Mouse (Mus musculus) frontal cortex, adult 2 months (tissue): ENCODE measurements around the gene Tcte3. TPM values are rescaled to one million over a fixed set of nuclear protein-coding genes. Genes with fewer than 3 reads are reported as not detected.
"Not testable (repeated sequence)": the region's sequence is repeated elsewhere in the genome, so short reads cannot be mapped to it uniquely, and the experiment has no call there.

ENCODE experiments used
- DNase-seq, 2 experiments: peaks; one replicate each; pipeline ENCODE4 v3.0.0; 2022; ENCODE audit warnings: low spot score in 1 of 2; ENCODE audit errors: extremely low spot score in 1 of 2
- polyA plus RNA-seq: library from polyadenylated mRNA; depleted of rRNA; stranded (reverse); fragments of >200 nt; gene quantifications from 2 replicates; pipeline ENCODE4 v1.2.3, GENCODE M21; 2012; rRNA removed

Tcte3 gene
- polyA plus RNA-seq, result 0.36 and 0.95 TPM in 2 replicates

- DNase-seq, result not testable (repeated sequence)
Observed at GRCm38 (mm10) chr17:15041175-15041729, at the start of gene Tcte3, which contains the start of the genes Ermard and Gm3448. Gene Tcte3 (minus strand): TSS chr17:15041488. Gene Ermard (plus strand): TSS chr17:15041208. Gene Gm3448 (minus strand): TSS chr17:15041537.

GRCm38 (mm10) chr17:15088591-15089001 is 47.3 kb upstream of the Tcte3 start:
- no peak for DNase-seq

DNA sequence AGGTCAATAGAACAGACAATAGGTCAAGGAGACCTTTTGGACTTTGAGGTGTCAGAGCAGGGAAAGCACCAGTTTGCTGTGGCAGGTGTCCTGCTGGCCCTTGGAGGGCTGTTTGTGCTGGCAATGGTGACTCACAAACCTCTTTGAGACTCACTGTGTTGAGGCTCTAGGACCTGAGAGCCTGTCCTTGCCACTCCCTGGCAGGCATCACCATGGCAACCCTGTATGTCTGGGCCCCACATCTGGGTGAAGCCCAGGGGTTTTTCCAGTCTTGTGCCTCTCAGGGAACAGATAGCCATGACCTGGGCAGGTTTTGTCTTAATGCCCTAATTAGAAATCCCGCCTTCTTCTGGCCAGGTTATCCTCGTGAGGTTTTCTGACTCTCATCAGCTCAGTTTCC is 46.9 kb upstream of the Tcte3 start:
- no peak for DNase-seq

- no peak for DNase-seq
Observed at GRCm38 (mm10) chr17:15085006-15085405, 43.7 kb upstream of the Tcte3 start.

GRCm38 (mm10) chr17:15084226-15084848 is 43.0 kb upstream of the Tcte3 start:
- DNase-seq, result no peak

DNA sequence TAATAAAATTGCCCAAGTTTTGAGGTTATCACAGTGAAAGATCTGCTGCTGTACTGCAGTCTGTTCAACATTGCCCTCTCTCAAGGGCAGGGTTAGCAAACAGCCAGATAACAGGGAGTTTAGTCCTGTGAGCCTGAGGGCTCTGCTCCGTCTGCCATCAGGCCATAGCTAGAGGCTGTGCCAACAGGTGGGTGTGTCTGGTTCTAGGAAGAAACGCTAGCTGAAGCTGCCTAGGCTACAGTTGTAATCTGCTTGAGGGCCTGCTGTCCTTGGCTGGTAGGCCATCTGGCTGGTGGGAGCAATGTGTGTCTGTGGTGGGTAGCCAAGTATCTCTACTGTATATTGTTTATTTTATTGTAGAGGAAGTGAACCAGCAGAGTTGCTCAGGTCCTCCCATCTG is 36.2 kb upstream of the Tcte3 start:
- DNase-seq, result no peak

- no peak for DNase-seq
Observed at GRCm38 (mm10) chr17:15075033-15075432, 33.7 kb upstream of the Tcte3 start.

DNA sequence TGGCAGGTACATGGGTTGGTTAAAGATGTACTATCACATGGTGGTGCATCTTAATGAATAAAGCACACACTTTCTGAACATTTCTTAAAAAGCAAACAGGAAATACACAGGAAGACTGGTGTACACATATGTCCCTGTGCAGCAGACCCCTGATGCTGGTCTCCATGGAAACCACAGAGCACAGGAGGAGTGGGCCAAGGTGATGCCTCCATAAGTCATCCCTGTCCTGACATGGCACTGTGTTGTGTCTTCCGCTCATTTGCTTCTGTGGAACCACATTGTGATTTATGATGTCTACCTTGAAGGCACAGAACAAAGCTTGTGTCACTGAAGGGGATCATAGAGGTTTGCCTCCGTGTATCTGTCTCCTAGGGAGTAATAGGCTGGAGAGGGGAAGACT is 30.9 kb upstream of the Tcte3 start:
- no peak for DNase-seq

DNA sequence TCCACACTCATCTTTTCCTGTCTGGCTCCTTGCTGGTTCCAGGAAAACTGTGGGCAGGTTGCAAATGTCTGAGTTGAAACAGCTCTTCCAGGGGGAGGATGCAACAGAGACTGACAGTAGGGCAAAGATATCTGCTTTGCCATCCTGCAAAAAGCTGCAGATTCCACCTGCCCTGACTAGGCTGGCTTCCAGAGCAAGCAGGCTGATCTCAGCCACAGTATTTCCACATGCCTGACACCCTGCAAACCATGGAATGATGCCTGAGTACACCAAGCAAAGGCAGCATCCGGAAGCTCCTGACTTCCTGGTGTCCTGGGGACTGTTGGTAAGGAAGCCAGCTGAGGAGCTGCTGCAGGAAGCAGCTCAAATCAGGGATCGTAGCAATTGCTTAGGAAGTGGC is 27.8 kb upstream of the Tcte3 start:
- DNase-seq, result peak in 1 of 2 experiments; percentile 55

GRCm38 (mm10) chr17:15068040-15068792 is 26.9 kb upstream of the Tcte3 start:
- no peak for DNase-seq

GRCm38 (mm10) chr17:15066911-15067310 is 25.6 kb upstream of the Tcte3 start:
- DNase-seq, result no peak

- no peak for DNase-seq
Observed at GRCm38 (mm10) chr17:15066066-15066465, 24.8 kb upstream of the Tcte3 start.

- DNase-seq, result peak in 1 of 2 experiments; percentile 86
Observed at GRCm38 (mm10) chr17:15065391-15066024, 24.2 kb upstream of the Tcte3 start.

DNA sequence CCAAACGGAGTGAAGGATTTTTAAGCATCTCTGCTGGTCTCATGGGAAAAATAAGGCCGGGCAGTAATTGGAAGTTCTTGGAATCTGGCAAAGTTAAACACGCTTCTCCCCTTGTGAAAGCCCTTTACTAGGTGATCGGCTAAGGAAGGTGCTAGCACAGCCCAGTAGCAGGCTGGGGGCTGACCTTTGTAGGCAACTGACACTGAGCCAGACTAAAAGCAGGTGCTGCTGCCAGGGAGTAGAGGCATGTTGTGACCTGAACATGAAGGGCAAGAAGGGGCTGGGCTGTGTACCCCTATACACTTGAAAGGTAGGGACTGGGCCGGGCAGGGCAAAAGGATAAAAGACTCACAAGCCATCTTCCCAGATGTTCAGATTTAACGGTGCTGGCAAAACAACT is 19.1 kb upstream of the Tcte3 start:
- no peak for DNase-seq

DNA sequence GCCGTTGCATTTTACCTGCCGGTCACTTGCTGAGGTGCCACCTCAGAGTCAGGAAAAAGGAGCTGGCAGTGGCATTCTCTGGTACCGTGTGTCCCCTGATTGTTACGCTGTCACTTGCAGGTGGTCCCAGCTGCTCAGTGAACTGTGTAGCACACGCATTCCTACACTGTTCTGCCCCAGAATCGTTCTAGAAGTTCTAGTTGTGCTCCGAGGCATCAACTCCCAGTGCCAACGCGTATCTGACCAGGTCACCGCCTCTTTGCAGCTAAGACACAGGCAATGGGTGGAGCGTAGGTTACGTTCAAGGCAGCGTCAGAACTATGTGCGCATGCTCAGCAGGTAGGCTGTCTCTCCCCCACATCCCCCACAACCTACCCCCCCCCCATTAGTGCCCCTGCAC is 18.4 kb upstream of the Tcte3 start:
- DNase-seq, result no peak

DNA sequence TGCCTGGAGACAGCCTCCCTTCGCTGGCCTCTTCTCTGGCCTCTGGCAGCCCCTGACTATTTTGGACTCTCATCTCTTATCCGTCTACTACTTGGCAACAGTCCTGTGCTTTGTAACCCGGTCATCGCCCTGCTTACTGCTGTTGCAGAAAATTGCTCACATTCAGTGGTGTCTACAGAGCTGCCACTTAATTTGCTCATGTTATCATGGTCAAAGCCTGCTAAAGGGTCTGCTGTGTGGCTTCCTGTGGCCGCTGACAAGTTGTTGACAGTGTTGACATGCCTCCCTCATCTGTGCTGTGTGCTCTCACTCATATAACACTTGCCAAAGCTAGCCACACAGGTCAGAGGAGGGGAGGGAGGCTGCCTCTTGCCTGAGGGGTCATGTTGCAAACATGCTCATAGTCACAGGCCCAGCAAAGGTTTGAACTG is 16.9 kb upstream of the Tcte3 start:
- no peak for DNase-seq

GRCm38 (mm10) chr17:15055925-15056324 is 14.6 kb upstream of the Tcte3 start:
- peak; percentile 43 to 54 for DNase-seq

GRCm38 (mm10) chr17:15053829-15054200 is 12.5 kb upstream of the Tcte3 start:
- DNase-seq, result not testable (repeated sequence)

GRCm38 (mm10) chr17:15053183-15053828 is 12.0 kb upstream of the Tcte3 start:
- DNase-seq, result not testable (repeated sequence)

GRCm38 (mm10) chr17:15052766-15053165 is 11.5 kb upstream of the Tcte3 start:
- not testable (repeated sequence) for DNase-seq

- DNase-seq, result not testable (repeated sequence)
Observed at GRCm38 (mm10) chr17:15050338-15050737, 9.1 kb upstream of the Tcte3 start.
